Mouse (Mus musculus) liver, adult (tissue): ENCODE measurements at regions not wholly inside any gene's neighbourhood (a gene's known extent, or its start where the extent isn't known, plus 50 kb on each side); places are given as distances from the start of the nearest gene placed in this dataset.

Experiments used
- GATA4 ChIP-seq: IDR thresholded peaks from 2 replicates; pipeline ENCODE4 v1.6.1; 2014; ENCODE audit warnings: mild to moderate bottlenecking, low read length; ENCODE audit not compliant: insufficient replicate concordance

DNA sequence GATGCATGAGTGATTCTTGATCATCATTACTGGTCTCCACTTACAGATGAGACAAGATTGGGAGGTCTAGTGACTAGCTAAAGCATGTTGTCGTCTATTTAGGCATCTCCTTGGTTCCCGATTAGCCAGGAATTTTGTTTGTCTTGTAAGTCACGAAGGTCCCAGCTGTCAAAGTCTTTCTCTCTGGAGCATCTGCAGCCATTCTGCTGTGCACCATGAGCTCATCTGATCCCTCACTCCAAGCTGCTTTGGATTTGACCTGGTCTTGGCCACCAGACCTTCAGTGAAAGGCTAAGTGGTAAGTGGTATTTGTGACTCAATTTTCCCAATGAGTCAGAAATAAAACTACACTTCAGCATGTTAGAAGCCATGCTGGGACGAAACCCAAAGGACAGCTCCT lies 53.3 kb upstream of the Creb5 start:
- TF ChIP-seq GATA4: no peak

DNA sequence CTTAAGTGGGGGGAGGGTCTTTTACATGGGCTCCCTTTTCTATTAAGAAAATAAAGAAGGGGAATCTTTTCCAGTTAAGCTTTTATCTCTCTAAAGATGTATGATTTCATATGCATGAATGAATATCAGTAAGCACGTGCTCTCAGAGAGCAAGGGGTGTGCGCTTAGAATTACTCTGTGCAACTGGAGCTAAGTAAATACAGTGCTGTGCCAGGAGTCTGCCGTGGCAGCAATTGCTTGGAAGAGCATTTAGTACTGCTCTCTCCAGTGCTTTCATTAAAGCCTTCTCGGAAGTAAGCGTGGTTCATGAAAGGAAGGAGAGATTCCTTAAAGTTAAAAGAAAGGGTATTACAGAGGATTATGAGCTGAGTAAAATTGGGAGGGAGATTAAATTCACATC lies 54.5 kb upstream of the Creb5 start:
- TF ChIP-seq GATA4: no peak

DNA sequence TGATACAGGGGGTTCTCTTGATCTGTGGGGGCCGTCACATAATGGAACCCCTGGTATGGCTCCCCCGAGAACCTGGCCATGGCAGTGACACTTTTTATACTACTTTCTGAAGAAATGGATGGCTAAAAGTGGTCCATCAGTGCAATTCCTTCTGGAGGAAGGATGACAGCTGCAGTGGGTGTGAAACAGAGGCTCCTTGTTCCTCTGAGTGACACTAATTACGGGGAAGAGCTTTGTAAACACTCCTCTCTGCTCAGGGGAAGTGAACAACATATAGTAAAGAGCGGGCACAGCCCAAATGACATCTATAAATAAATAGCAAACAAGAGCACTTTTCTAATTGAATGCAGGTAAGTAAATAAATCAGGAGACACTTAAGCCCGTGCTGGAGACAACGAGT lies 57.7 kb upstream of the Creb5 start:
- TF ChIP-seq GATA4: no peak

DNA sequence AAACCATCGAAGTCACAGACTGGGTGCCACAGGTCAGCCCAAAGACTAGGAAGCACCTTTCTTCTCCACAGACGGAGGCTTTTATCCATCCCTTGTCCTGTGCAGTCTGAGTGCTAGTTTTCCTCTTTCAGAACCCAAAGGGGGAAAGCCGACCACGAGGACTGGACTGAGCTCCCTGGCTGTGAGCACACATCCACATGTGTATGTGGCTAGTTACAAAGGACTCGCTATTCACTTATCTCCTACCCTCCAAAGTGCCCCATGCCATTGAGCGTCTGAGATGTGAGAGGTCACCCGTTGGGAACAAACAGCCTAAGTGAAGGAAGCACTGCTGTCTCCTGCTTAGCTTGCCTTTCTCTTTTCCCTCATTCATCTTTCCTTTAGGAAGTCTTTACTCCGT lies 65.0 kb upstream of the Creb5 start:
- TF ChIP-seq GATA4: no peak

DNA sequence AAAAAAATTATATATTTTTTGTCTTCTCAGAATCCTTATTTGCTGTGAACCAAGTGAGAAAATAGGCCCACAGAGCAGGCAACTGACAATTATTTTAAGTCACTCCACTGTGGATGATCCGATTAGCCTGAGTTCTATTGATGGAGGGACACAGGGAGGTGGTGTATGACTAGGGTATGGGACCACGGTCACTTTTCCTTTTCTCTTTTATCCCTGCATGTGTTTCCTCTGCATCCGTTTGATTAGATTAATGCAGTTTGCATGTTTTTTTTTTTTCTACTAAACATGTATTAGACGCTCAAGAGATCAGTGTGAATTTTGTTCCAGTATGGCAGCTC lies 65.4 kb upstream of the Creb5 start:
- TF ChIP-seq GATA4: no peak

DNA sequence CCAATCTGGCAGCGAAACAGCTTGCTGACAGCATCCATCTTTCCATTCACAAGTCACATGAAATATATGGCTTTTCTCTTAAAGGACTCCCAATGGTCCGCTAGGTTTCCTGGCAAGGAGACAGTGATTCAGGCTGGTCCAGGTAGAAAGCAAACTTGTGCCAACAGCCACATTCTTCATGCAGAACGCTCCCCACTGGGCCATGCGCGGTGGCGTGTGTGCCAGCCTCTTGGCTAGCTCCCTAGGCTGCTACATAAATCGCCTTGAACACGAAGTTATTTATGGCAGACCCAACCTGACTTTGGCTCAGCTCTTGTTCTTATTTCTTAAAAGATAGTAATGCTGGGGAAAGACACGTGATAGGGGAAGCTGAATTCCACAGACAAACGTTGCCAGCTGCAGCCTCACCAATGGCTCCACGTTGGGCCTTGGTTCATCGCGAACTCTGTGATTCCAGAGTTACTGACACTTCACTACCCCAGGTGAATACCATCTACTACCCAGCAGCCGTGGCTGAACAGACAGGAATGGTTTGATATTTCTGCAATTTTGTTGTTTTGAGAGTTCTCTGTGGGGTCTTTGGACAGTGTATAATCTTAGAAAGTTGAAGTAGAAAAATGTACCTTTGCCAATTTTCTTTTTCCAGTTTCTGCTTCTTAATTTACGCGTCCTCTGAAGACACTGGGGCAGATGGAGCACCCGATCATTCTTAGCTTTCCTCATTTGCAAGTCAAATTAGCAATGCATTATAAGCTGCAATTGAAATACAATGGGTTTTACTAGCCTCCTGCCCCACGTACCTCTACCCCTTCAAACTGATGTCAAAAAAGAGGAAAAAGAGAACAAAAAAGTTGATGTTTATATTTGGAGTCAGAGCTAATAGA lies 66.0 kb upstream of the Creb5 start:
- TF ChIP-seq GATA4: no peak

DNA sequence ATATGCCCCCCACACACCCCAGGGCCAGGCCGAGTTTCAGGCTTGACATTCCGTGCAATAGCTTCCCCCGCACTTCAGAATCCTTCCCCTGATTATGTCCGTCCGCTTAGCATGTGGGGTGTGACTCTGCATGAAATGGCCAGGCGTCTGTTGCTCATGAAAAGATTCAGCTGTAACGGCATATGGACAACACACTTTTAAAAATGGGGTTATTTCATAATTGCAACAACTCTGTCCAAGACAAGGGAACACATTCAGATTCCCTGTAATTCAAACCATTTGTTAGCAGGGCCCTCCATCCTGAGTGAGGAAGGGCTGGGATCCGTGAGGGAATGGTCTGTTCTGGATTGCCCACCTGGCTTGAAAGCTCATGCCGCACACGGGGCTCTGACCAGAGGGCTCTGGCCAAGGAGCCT lies 68.2 kb upstream of the Creb5 start:
- no peak for TF ChIP-seq GATA4

DNA sequence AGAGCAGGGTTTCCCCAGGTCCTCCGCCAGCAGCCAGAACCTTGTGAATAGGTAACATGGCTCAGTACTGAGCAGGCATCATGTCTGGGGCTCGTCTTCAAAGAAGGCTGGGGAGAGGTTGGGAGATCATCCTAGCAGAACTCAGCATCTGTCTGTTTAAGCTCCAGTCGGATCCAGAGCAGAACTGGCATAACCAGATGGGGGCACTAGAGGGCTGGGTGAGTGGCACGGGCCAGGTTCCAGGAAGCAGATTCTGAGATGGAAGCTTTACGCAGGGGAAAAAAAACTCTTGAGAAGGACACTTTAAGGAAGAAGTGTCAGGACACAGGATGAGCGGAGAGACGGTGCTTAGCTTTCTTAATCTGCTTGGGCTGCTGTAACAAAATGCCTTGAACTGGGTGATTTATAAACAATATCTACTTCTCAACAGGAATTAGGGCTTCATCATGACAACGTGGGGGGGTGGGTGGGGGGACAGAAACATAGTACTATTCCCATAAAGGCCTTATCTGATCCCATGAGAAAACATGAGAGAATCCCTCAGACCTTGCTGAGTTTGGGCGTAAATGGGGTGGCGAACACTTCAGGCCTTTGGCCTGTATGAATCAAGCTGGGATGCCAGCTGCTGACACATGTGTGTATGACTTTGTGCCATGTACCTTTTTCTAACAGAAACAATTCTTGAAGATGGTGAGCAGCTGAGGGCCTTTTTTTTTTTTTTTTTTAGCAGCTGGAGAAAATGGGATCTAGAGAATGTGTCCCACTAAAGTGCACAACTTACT lies 69.6 kb upstream of the Creb5 start:
- no peak for TF ChIP-seq GATA4

DNA sequence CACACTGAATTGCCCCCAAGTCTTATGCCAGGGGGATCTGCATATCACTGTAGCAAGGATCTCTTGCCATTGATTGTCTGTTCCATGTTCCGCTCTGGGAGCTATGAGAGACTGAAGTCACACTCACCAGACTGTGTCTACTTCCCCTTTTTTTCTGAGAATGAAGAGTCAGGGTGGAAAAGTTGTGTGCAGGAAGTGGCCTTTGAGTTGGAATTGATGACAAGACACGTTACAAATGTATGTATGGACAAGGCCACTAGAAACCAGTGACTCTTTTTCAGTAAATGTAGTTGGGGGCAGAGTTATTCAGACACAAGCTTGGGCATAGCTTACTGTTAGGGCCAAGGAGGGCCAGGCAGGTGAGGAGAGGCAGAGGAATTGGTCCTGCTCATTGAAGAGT lies 70.4 kb upstream of the Creb5 start:
- TF ChIP-seq GATA4: no peak

DNA sequence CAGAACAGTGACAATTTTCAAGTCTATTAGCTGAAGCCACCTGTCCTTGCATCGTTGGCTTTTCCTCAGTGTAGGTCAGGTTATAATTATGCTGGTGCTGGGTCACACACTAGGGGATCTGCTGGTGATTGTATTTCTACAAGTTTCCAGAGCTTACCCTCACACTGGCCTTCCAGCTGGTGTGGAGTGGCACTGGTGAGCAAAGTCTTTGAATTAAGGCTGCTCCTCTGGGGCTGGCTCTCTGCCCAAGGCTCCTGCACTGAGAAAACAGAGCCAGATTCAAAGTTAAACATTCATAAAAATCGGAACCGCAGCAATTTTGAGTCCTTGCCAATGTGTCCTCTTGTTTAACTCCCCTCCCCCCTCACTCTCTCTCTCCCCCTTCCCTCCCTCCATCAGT lies 75.7 kb upstream of the Creb5 start:
- no peak for TF ChIP-seq GATA4

DNA sequence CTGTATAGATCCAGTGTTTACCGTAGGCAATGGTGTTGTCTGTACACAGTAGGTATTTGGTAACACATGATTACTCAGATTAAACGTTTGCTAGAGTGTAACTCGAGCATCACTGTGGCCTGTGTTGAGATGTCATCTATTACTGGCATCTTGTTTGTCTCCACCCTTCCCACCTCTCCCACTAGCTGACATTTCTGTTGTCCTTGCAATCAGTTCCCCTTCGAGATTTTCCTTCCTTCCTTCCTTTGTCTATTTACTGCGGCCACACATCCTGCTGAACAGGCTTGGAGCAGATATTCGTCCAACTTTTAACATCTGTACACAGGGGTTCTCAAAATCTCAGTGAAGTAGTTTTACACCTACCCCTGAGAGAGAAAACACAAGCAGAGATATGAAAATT lies 77.7 kb upstream of the Creb5 start:
- TF ChIP-seq GATA4: peak; percentile 59; the same call in 1 of the 2 replicates

DNA sequence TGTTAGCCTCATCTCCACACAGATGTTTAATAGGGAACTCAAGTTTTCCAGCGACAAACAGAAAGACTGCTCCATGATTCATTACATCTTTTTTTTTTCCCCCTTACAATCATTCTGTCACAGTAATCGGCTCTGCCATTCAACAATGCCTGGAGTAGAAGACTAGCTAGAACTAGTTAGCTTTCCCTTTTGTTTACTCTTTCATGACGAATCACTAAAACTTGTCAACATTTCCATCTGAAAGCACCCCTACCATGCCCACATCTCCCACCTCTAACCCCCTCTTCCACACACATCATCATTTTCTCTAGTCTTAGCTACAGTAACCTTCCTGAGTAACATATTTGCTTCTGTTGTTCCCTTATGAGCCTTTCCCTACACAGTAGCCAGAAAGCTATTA lies 78.6 kb upstream of the Creb5 start:
- TF ChIP-seq GATA4: no peak

DNA sequence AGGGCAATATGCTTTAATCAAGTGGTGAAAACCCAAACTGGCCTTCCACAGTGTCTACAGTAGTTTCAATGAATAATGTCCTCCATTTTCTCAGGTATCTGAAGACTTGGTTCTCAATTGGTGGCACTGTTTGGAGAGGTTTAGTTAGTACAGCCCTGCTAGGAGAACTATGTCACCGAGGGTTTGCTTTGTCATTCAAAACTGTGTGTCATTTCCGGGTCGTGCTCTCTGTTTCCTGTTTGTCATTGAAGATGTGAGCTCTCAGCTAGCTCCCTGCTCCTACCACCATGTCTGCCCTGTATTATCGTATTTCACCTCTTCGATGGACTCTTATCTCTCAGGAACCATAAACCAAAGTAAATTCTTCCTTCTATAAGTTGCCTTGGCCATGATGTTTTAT lies 79.3 kb upstream of the Creb5 start:
- no peak for TF ChIP-seq GATA4

DNA sequence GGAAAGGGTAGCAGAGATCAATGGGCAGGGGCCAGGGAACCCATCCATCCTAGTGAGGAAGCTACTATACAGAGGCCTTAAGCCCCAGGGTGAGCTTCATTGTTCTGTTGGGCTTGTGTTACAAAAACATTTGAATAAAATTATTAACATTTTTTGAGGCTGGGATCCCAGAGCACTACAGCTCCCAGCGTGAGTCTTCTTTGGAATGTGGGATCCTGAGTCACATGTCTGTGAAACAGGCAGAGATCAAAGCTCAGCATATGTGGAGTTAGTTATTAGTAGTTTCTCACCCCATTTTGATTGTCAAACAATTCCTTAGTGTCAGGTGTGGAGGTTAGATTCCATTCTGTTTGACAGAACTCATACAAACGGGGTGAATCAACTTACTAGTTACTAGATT lies 79.7 kb upstream of the Creb5 start:
- no peak for TF ChIP-seq GATA4

DNA sequence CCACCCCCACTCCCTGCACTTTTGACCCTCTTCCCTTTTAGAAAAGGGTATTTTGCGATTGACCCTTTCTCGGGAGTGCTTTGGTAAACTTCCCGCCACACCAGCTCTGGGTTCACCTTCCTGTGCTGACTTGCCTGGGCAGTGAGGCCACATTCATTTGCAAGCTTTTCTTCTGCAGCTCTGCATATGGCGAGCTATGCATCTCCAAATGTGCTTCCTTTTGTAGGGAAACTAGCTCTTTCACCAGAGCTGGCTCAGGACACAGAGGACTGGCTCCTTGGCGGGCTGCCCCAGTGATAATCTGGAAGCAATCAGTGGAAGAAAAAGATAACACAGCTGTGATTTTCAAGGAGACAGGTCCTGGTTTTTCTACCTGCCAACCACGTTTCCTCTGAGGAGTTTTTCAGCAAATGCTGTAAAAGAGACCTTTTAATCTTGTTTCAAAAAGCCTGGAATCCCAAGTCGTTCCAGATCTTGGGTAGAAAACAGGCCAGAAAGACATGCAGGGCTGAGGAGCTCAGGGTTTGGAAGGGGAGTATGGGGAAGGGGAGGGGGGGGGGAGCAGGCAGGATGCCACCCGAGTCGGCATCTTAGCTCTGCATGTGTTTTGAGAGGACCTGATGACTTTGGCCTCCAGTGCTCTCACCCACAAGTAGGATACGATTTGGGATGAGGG lies 85.7 kb upstream of the Creb5 start:
- TF ChIP-seq GATA4: no peak

DNA sequence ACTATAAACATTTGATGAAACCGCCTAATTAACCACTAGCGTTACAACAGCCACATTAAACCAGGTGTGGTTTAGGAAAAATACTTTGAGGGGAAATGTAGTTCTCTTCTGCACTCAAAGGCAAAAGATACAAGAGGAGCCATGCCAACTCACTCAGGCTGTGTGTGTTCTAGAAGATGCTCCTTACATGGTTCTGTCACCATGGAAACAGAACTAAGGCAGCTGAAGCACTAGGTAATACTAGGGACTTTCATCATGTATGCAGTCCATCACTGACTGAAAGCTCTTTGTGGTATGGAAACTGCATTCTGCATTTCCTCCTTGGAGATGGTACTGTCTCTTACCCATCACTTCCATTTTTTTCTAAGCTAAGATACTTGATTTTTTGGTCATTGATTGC lies 87.6 kb upstream of the Creb5 start:
- TF ChIP-seq GATA4: no peak
